Mouse (Mus musculus): ENCODE measurements around the gene Prpf18.

DNA sequence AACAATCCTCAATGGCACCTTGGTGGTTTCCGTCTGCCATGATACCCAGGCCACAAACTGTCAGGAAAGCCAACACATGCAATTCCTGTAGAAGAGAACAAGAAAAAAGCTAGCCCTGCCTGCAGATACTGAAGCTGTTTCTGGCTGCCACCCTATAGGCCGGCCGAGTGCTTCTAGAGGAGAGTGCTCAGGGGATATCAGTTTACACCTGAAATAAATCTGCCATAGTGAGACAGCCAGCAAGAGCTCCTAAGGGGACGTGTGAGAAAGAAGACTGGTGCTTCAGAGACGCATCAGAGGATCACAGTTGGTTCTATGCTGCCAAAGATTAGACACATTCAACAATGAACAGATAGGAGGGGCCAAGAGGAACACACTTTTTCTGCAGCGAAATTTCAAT, 40.6 kb downstream of the Prpf18 start:
- no peak for TF ChIP-seq GATA1 (IDR thresholded peaks at IDR 0.05; ENCODE audit: low read length)
- TF ChIP-seq TAL1 (IDR thresholded peaks at IDR 0.05; ENCODE audit: low read length) = no peak
